Mouse (Mus musculus) urinary bladder, postnatal 14 days (tissue): ENCODE measurements around the gene Eaf2.
"Not testable (repeated sequence)": the region's sequence is repeated elsewhere in the genome, so short reads cannot be mapped to it uniquely, and the experiment has no call there.

ENCODE experiments used
- DNase-seq: peaks from one replicate; pipeline ENCODE4 v3.0.0; 2021; ENCODE audit warnings: low spot score

The Eaf2 gene

DNA sequence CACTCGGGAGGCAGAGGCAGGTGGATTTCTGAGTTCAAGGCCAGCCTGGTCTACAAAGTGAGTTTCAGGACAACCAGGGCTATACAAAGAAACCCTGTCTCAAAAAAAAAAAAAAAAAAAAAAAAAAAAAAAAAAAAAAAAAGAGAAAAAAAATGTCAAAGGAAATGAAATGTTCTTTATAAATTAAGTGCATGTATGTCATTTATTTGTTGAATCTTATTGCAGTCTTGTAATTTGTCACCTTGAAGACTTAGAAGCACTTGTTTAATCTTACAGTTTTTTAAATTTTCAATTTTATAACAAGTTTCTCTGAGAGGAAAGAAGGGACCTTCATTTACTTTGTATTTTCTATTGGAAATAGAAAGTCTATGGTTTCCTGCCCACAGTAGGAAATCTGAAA lies 27.9 kb downstream of the Eaf2 start:
- not testable (repeated sequence) for DNase-seq

- no peak for DNase-seq
Observed at GRCm38 (mm10) chr16:36828820-36829219, 46.0 kb downstream of the Eaf2 start.

- DNase-seq: peak; percentile 87
Observed at GRCm38 (mm10) chr16:36828054-36828786, 46.6 kb downstream of the Eaf2 start, which contains the start of gene Iqcb1. Gene Iqcb1 (plus strand): TSS chr16:36828385.

DNA sequence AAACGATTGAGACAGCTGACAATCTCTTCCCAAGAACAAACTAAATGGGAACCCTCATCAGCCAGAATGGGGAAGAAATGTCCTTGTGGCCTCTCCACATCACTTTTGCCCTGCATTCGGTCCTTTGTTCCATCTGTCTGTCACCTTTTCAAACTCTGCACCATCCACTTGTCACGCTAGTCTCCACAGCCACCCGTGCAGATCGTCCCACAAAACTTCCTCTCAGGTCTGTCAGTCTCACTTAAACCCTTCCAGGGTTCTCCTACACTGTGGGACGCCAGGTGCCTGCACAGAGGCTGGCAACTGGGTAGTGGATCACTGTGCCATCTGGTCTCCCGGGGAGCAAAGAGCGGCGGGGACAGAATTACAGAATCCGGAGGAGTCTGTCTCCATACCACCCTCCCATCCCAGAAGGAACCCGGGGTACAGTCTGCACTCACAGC lies 47.2 kb downstream of the Eaf2 start:
- no peak for DNase-seq

GRCm38 (mm10) chr16:36821474-36821873 lies 53.3 kb downstream of the Eaf2 start:
- peak; percentile 60 for DNase-seq

DNA sequence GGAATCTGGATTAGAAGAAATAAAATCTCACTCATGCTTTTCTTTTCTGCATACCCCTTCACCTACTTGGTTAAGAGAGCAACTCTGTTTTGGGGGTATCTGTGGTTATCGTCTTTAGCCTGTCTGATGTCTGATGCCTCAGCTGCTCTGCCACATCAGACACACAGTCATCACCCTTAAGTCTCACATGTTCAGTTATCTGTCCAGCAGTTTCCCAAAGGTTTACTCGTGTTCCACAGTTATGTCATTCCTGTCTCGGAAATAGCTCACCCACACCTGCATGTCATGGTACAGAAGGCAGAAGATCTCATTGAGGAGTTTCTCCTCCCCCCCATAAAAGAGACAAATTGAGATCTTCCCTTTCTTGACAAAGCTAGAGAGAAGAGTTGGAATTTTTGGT lies 54.1 kb downstream of the Eaf2 start:
- no peak for DNase-seq

DNA sequence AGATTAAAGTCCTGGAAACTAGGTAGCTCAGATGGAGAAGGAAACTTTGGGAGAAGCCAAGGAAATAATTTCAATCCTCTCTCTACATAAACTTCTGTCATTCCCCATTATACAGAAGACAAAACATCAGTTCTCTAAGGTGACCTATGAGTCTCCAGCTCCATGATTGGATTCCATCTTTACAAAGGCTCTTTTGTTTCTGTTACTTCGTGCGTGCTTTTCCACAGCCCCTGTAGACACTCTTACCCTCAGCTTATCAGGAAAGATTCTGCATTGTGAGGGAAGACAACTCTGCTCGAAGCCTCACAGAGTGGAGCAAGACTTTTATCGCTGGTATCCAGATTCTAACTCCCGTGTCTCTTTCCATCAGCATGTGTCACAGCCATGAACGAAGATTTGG lies 54.8 kb downstream of the Eaf2 start:
- no peak for DNase-seq

GRCm38 (mm10) chr16:36817321-36817926 lies 57.4 kb downstream of the Eaf2 start:
- peak; percentile 73 for DNase-seq

GRCm38 (mm10) chr16:36816916-36817315 lies 57.9 kb downstream of the Eaf2 start:
- no peak for DNase-seq

GRCm38 (mm10) chr16:36813680-36814079 lies 61.1 kb downstream of the Eaf2 start:
- no peak for DNase-seq

DNA sequence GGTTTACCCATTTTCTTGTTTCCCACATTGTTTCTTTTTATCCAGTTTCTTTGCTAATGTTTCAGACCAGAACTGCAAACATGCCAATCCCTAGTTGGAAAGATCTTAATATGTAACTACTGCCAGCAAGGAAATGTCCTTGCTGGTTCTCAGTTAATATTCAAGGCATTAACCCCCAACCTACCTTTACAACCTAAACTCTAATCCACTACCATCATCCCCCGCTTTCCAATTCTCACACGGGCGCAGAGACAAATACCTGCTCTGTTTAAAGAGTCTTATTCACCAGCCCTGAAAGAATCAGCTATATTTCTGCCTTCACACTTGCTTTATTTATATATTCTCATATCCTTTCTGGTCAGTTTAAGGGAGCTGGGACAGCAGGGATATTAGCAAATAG lies 66.2 kb downstream of the Eaf2 start:
- no peak for DNase-seq

- no peak for DNase-seq
Observed at GRCm38 (mm10) chr16:36802361-36802760, 72.4 kb downstream of the Eaf2 start.

DNA sequence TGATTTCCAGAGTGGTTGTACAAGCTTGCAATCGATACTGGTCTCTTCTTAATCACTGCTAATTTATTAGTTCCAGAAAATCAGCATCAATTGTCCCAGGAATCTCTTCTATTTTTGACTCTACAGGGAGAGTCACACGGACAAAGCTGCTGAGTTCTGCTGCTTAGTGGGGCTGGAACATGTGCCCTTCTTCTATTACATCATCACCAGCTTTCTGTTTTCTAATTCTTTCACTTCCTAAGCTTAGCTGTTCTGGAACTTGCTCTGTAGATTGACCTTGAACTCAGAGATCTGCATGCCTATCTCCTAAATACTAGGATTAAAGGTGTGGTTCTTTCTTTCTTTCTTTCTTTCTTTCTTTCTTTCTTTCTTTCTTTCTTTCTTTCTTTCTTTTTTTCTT lies 76.5 kb downstream of the Eaf2 start:
- no peak for DNase-seq

- no peak for DNase-seq
Observed at GRCm38 (mm10) chr16:36794976-36795375, 79.8 kb downstream of the Eaf2 start.

- no peak for DNase-seq
Observed at GRCm38 (mm10) chr16:36790166-36790565, 84.6 kb downstream of the Eaf2 start.

DNA sequence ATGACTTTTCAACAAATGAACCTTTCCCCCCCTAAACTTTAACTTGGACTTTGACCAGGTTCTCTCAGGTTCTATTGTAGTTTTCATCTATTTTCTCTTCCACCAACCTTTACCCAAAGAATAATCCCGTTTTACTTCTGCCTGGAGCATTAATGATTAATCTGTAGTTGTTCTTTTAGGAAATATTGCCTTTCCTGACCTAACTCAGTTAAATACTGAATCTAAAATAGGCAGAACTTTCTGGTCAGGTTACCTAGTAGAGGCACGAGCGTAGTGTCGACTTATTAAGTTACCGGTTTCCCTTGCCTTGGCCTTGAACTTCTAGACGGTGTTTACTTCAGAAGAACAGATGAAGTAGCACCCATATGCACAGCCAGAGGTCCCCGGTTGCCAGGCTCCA lies 88.3 kb downstream of the Eaf2 start:
- no peak for DNase-seq

GRCm38 (mm10) chr16:36784594-36785313 lies 90.0 kb downstream of the Eaf2 start, which contains the start of gene Slc15a2:
Gene Slc15a2 (minus strand): TSS chr16:36784962.
- peak; percentile 13 for DNase-seq

GRCm38 (mm10) chr16:36784146-36784545 lies 90.7 kb downstream of the Eaf2 start:
- no peak for DNase-seq

DNA sequence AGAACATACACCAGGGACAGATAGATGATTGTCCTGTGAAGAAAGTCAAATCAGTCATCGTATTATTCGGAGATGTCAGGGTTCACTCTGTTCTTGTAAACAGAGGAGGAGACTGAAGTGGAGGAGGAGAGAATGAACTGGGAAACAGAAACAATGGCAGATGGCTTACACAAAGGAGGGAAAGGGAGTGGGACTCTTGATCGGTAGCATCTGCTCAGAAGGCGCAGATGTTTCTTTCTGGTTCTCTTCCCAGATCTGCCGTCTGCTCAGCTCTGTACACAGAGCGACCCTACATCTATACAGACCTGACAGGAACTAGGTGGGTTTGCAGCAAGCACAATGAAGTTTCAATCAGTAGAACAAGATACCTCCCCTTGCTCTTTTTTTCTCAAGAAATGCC lies 99.1 kb downstream of the Eaf2 start:
- DNase-seq: no peak

DNA sequence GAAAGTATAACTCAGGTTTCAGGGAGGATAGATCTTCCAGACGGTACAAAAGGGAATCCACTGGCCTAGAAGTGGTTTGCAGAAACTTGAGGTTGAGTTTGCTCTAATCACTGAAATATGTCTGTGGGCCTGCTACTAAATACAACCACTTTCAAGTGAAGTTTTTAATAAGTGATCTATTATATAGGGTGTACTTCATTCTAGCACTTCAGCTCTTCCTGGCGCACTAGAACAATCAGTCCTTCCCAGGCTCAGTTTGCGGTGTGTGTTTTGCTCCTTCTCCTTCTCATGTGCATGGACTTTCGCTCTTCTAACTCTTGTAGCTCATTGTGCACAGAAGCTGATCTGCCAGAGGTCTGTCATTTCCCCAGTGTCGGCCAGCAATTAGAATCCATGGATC lies 101.8 kb downstream of the Eaf2 start:
- no peak for DNase-seq

- no peak for DNase-seq
Observed at GRCm38 (mm10) chr16:36771703-36772102, 103.1 kb downstream of the Eaf2 start.

- DNase-seq: no peak
Observed at GRCm38 (mm10) chr16:36771244-36771643, 103.6 kb downstream of the Eaf2 start.

DNA sequence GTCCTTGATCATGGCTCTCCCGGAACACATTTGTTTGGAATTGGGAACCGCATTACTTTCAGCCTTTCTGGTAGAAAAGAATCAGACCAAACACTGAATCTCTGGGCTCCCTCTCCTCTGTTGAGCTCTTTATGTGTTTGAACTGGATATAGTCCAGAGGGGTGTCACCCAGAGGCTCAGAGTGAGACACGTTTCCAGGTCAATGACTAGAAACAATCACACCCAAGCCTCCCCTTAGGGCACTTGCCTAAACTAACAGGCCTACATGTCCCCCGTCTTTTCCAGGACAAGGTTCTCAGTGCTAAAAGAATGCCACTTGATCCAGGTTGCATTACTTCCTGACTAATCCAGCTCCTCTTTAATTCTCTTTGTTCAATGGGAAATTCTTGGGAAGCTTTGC lies 104.0 kb downstream of the Eaf2 start:
- no peak for DNase-seq
